Mouse (Mus musculus) heart, postnatal 0 days (tissue): ENCODE results near the gene Stard3.

ENCODE experiments used
- CTCF ChIP-seq: IDR thresholded peaks from 2 replicates; pipeline ENCODE4 v1.5.1; 2016; ENCODE audit warnings: antibody characterized with exemption, control low read depth, low read depth
- EP300 ChIP-seq: IDR thresholded peaks from 2 replicates; pipeline ENCODE4 v1.6.1; 2016; ENCODE audit warnings: antibody characterized with exemption, low read depth

GRCm38 (mm10) chr11:98333263-98333696 lies 24.9 kb upstream of the Stard3 start:
- TF ChIP-seq CTCF (no peak), EP300 (no peak)
